Mouse (Mus musculus) CH12.LX (cell line): Measurements from ENCODE around the gene 4930556J24Rik. TPM values are rescaled to one million over a fixed set of nuclear protein-coding genes. Genes with fewer than 3 reads are reported as not detected.

Experiments
- DNase-seq: peaks from one replicate; pipeline ENCODE4 v3.0.0-alpha.2; 2013; ENCODE audit errors: extremely low read depth
- H3K27ac ChIP-seq: 2 replicates; pipeline ENCODE4 v1.5.1; 2012; ENCODE audit warnings: low read depth, mild to moderate bottlenecking, control low read depth, moderate library complexity; ENCODE audit not compliant: insufficient read depth
- H3K27me3 ChIP-seq: replicated peaks from 2 replicates; pipeline ENCODE3; 2012; ENCODE audit warnings: inconsistent platforms
- H3K36me3 ChIP-seq, 2 experiments: replicated peaks in 1 of 2; 2 replicates each; pipeline versions ENCODE3 to v1.6.1; 2012; ENCODE audit warnings: inconsistent platforms in 1 of 2, low read length in 1 of 2, mild to moderate bottlenecking in 1 of 2, mixed read lengths in 1 of 2, moderate library complexity in 1 of 2; ENCODE audit not compliant: control insufficient read depth in 1 of 2, insufficient read depth in 1 of 2
- H3K4me1 ChIP-seq, 2 experiments: 2 replicates each; pipeline ENCODE4 v1.6.1; 2012; ENCODE audit warnings: inconsistent platforms in 1 of 2, moderate library complexity in 1 of 2; ENCODE audit not compliant: insufficient read depth in 2 of 2, control insufficient read depth in 1 of 2
- H3K4me2 ChIP-seq: 2 replicates; pipeline ENCODE4 v1.6.1; 2012; ENCODE audit warnings: low read depth, mild to moderate bottlenecking, control low read depth; ENCODE audit not compliant: poor library complexity, insufficient read depth, severe bottlenecking
- H3K4me3 ChIP-seq, 3 experiments: fragments of 150-350 bp in 1 of 3; sonication (generic) in 1 of 3; replicated peaks in 1 of 3; 2 replicates each; pipeline versions ENCODE3 to v1.5.1; 2011 to 2012; ENCODE audit warnings: low read depth in 2 of 3, low read length in 2 of 3, mild to moderate bottlenecking in 2 of 3, moderate library complexity in 2 of 3, control low read depth in 1 of 3, improper control_type of control experiment in 1 of 3, inconsistent platforms in 1 of 3, mixed read lengths in 1 of 3; ENCODE audit not compliant: poor library complexity in 1 of 3
- H3K79me2 ChIP-seq: replicated peaks from 2 replicates; pipeline ENCODE4 v1.6.1; 2012; ENCODE audit warnings: mild to moderate bottlenecking, moderate library complexity; ENCODE audit not compliant: control insufficient read depth, poor library complexity, insufficient read depth, severe bottlenecking; ENCODE audit errors: extremely low read depth
- H3K9ac ChIP-seq: 2 replicates; pipeline ENCODE4 v1.6.1; 2012; ENCODE audit warnings: low read depth, mild to moderate bottlenecking, control low read depth, moderate library complexity; ENCODE audit not compliant: insufficient read depth
- H3K9me3 ChIP-seq: replicated peaks from 2 replicates; pipeline ENCODE3; 2012; ENCODE audit warnings: low read length, inconsistent platforms, mixed read lengths
- BHLHE40 ChIP-seq: IDR thresholded peaks from 2 replicates; pipeline ENCODE4 v1.6.1; 2011; ENCODE audit warnings: mild to moderate bottlenecking, low read depth, low read length, improper control_type of control experiment
- CHD1 ChIP-seq: IDR thresholded peaks from 2 replicates; pipeline ENCODE4 v1.6.1; 2012; ENCODE audit warnings: low read depth, low read length, improper control_type of control experiment, inconsistent platforms
- CHD2 ChIP-seq: IDR thresholded peaks from 2 replicates; pipeline ENCODE4 v1.6.1; 2011; ENCODE audit warnings: low read length, improper control_type of control experiment
- CTCF ChIP-seq, 2 experiments: IDR thresholded peaks in 1 of 2; conservative IDR thresholded peaks in 1 of 2; 2 replicates each; pipeline ENCODE4 v1.5.1; 2011 to 2012; ENCODE audit warnings: low read depth in 2 of 2, low read length in 2 of 2, improper control_type of control experiment in 1 of 2, inconsistent platforms in 1 of 2, mild to moderate bottlenecking in 1 of 2, moderate library complexity in 1 of 2
- E2F4 ChIP-seq: IDR thresholded peaks from 2 replicates; pipeline ENCODE4 v1.6.1; 2011; ENCODE audit warnings: low read depth, low read length, improper control_type of control experiment; ENCODE audit not compliant: insufficient replicate concordance
- ELF1 ChIP-seq: IDR thresholded peaks from 2 replicates; pipeline ENCODE4 v1.6.1; 2014; ENCODE audit warnings: low read depth, mild to moderate bottlenecking, inconsistent platforms, low read length, improper control_type of control experiment
- ETS1 ChIP-seq: conservative IDR thresholded peaks from 2 replicates; pipeline ENCODE4 v1.6.1; 2012; ENCODE audit warnings: low read depth, mild to moderate bottlenecking, inconsistent platforms, low read length, improper control_type of control experiment, moderate library complexity
- GABPA ChIP-seq: IDR thresholded peaks from 2 replicates; pipeline ENCODE4 v1.6.1; 2012; ENCODE audit warnings: low read depth, low read length, improper control_type of control experiment, inconsistent platforms; ENCODE audit not compliant: insufficient replicate concordance
- HCFC1 ChIP-seq: IDR thresholded peaks from 2 replicates; pipeline ENCODE4 v1.6.1; 2012; ENCODE audit warnings: low read depth, mild to moderate bottlenecking, inconsistent platforms, low read length, improper control_type of control experiment
- IRF4 ChIP-seq: IDR thresholded peaks from 2 replicates; pipeline ENCODE4 v1.6.1; 2014; ENCODE audit warnings: low read depth, mild to moderate bottlenecking, inconsistent platforms, low read length, improper control_type of control experiment
- JUN ChIP-seq: IDR thresholded peaks from 2 replicates; pipeline ENCODE4 v1.6.1; 2011; ENCODE audit warnings: low read depth, mild to moderate bottlenecking, low read length, improper control_type of control experiment, moderate library complexity; ENCODE audit not compliant: insufficient read depth
- JUND ChIP-seq: conservative IDR thresholded peaks from 2 replicates; pipeline ENCODE4 v1.6.1; 2011; ENCODE audit warnings: low read depth, low read length, improper control_type of control experiment
- KAT2A ChIP-seq: IDR thresholded peaks from 2 replicates; pipeline ENCODE4 v1.6.1; 2012; ENCODE audit warnings: low read length, improper control_type of control experiment, inconsistent platforms; ENCODE audit not compliant: insufficient replicate concordance
- MAFK ChIP-seq: IDR thresholded peaks from 2 replicates; pipeline ENCODE4 v1.6.1; 2011; ENCODE audit warnings: low read length, improper control_type of control experiment; ENCODE audit not compliant: insufficient replicate concordance
- MAX ChIP-seq: IDR thresholded peaks from 2 replicates; pipeline ENCODE4 v1.6.1; 2011; ENCODE audit warnings: low read length, improper control_type of control experiment
- MAZ ChIP-seq: IDR thresholded peaks from 2 replicates; pipeline ENCODE4 v1.6.1; 2012; ENCODE audit warnings: low read depth, mild to moderate bottlenecking, inconsistent platforms, low read length, improper control_type of control experiment, moderate library complexity
- MEF2A ChIP-seq: IDR thresholded peaks from 2 replicates; pipeline ENCODE4 v1.6.1; 2014; ENCODE audit warnings: low read depth, mild to moderate bottlenecking, inconsistent platforms, low read length, improper control_type of control experiment, borderline replicate concordance
- MXI1 ChIP-seq: IDR thresholded peaks from 2 replicates; pipeline ENCODE4 v1.6.1; 2011; ENCODE audit warnings: mild to moderate bottlenecking, low read depth, low read length, improper control_type of control experiment
- MYC ChIP-seq: IDR thresholded peaks from 2 replicates; pipeline ENCODE4 v1.6.1; 2011; ENCODE audit warnings: low read depth, mild to moderate bottlenecking, improper control_type of control experiment, low read length
- NELFE ChIP-seq: IDR thresholded peaks from 2 replicates; pipeline ENCODE4 v1.6.1; 2011; ENCODE audit warnings: low read depth, low read length, improper control_type of control experiment
- NRF1 ChIP-seq: IDR thresholded peaks from 2 replicates; pipeline ENCODE4 v1.6.1; 2014; ENCODE audit warnings: low read depth, mild to moderate bottlenecking, inconsistent platforms, low read length, improper control_type of control experiment, moderate library complexity
- PAX5 ChIP-seq: IDR thresholded peaks from 2 replicates; pipeline ENCODE4 v1.6.1; 2012; ENCODE audit warnings: low read length, inconsistent platforms, mixed read lengths
- POLR2A ChIP-seq: IDR thresholded peaks from 2 replicates; pipeline ENCODE4 v1.6.1; 2011; ENCODE audit warnings: low read depth, mild to moderate bottlenecking, improper control_type of control experiment, low read length
- POLR2AphosphoS2 ChIP-seq: IDR thresholded peaks from 2 replicates; pipeline ENCODE4 v1.6.1; 2011; ENCODE audit warnings: low read depth, low read length, improper control_type of control experiment
- RAD21 ChIP-seq: IDR thresholded peaks from 2 replicates; pipeline ENCODE4 v1.6.1; 2011; ENCODE audit warnings: low read depth, mild to moderate bottlenecking, low read length, improper control_type of control experiment, moderate library complexity
- SIN3A ChIP-seq: IDR thresholded peaks from 2 replicates; pipeline ENCODE4 v1.6.1; 2012; ENCODE audit warnings: low read length, improper control_type of control experiment, inconsistent platforms
- SMC3 ChIP-seq: IDR thresholded peaks from 2 replicates; pipeline ENCODE4 v1.6.1; 2011; ENCODE audit warnings: low read depth, low read length, improper control_type of control experiment
- TBP ChIP-seq: conservative IDR thresholded peaks from 2 replicates; pipeline ENCODE4 v1.6.1; 2011; ENCODE audit warnings: low read depth, low read length, improper control_type of control experiment
- TCF12 ChIP-seq: IDR thresholded peaks from 2 replicates; pipeline ENCODE4 v1.6.1; 2014; ENCODE audit warnings: low read depth, mild to moderate bottlenecking, inconsistent platforms, low read length, improper control_type of control experiment
- UBTF ChIP-seq: IDR thresholded peaks from 2 replicates; pipeline ENCODE4 v1.6.1; 2012; ENCODE audit warnings: low read depth, mild to moderate bottlenecking, inconsistent platforms, low read length, improper control_type of control experiment, moderate library complexity
- USF1 ChIP-seq: IDR thresholded peaks from 2 replicates; pipeline ENCODE4 v1.6.1; 2014; ENCODE audit warnings: low read depth, mild to moderate bottlenecking, inconsistent platforms, low read length, improper control_type of control experiment
- USF2 ChIP-seq: conservative IDR thresholded peaks from 2 replicates; pipeline ENCODE4 v1.6.1; 2011; ENCODE audit warnings: low read depth, low read length, improper control_type of control experiment
- ZC3H11A ChIP-seq: IDR thresholded peaks from 2 replicates; pipeline ENCODE4 v1.6.1; 2012; ENCODE audit warnings: low read depth, mild to moderate bottlenecking, inconsistent platforms, low read length, improper control_type of control experiment
- ZKSCAN1 ChIP-seq: IDR thresholded peaks from 2 replicates; pipeline ENCODE4 v1.6.1; 2012; ENCODE audit warnings: low read depth, inconsistent platforms, low read length, improper control_type of control experiment, borderline replicate concordance
- ZMIZ1 ChIP-seq: IDR thresholded peaks from 2 replicates; pipeline ENCODE4 v1.6.1; 2012; ENCODE audit warnings: low read depth, mild to moderate bottlenecking, inconsistent platforms, low read length, improper control_type of control experiment
- ZNF384 ChIP-seq: IDR thresholded peaks from 2 replicates; pipeline ENCODE4 v1.6.1; 2012; ENCODE audit warnings: low read depth, low read length, improper control_type of control experiment, inconsistent platforms
- dilution Hi-C: fragments of 300-500 bp; cut with MboI; formaldehyde crosslinking; loops from 2 replicates; pipeline ENCODE4 v1.14.3; 2020; ENCODE audit warnings: low sequenced_read_pairs; ENCODE audit not compliant: extremely low pct_unique_long_range_greater_than_20kb, extremely low pct_ligation_motif_present
- in situ Hi-C: fragments of 300-500 bp; cut with MboI; formaldehyde crosslinking; loops from 3 replicates; pipeline ENCODE4 v1.14.3; 2019; ENCODE audit warnings: low sequenced_read_pairs, low pct_ligation_motif_present, low pct_unique_long_range_greater_than_20kb, mixed read lengths
- polyA plus RNA-seq: library from polyadenylated mRNA; unstranded; fragments of >175 nt; gene quantifications from 2 replicates; pipeline ENCODE4 v1.2.1, GENCODE M21; 2012; ENCODE audit warnings: low read depth; ENCODE audit not compliant: insufficient read length
- total RNA-seq, 2 experiments: library from RNA; depleted of rRNA; stranded (reverse); fragments of 300-350 nt in 1 of 2; fragments of >200 nt in 1 of 2; gene quantifications; 2 replicates each; pipeline ENCODE4 v1.2.3; 2012 to 2014

The 4930556J24Rik gene
- total and polyA plus RNA-seq, 3 experiments = 0.21 to 0.70 TPM; not detected in 1

GRCm38 (mm10) chr11:3918738-3919137 is 57.8 kb downstream of the 4930556J24Rik start:
- Histone ChIP-seq H3K4me1 (peaks cover 7 to 12% of the 10 kb centered on the region in 2 experiments; a peak in 3 of 4 replicates), H3K36me3 (no peaks in the 10 kb centered on the region), H3K9ac (no peak overlapping the region), H3K9me3 (no peaks in the 10 kb centered on the region), H3K79me2 (no peaks in the 10 kb centered on the region), H3K27ac (no peak overlapping the region), H3K4me3 (no peak overlapping the region), H3K27me3 (peaks cover 30% of the 10 kb centered on the region), H3K4me2 (no peak overlapping the region)
- TF ChIP-seq CHD1 (no peak), PAX5 (no peak), IRF4 (no peak), CHD2 (no peak), MAFK (no peak), SMC3 (peak; percentile 40), MEF2A (no peak), MXI1 (no peak), USF2 (no peak), POLR2AphosphoS2 (no peak), GABPA (no peak), POLR2A (no peak), RAD21 (peak; percentile 48), JUND (no peak), TBP (no peak), JUN (no peak), MAX (peak; percentile 61; the same call in 1 of the 2 replicates), UBTF (no peak), BHLHE40 (no peak), ETS1 (no peak), USF1 (no peak), ZNF384 (no peak), SIN3A (no peak), HCFC1 (no peak), KAT2A (no peak), E2F4 (no peak), ZMIZ1 (no peak), CTCF (conservative IDR thresholded peaks at IDR 0.05 in 1 of 2, IDR thresholded peaks at IDR 0.05 in 1 of 2; ENCODE audit: low read depth in 2 of 2, low read length in 2 of 2) (peak; percentile 81 to 86), MYC (peak; percentile 95), ZKSCAN1 (no peak), NELFE (no peak), ZC3H11A (no peak), ELF1 (no peak), TCF12 (no peak), MAZ (no peak), NRF1 (no peak)
- in situ Hi-C loops = loop anchor here (5.0 to 25.0 kb wide), 2 partner anchors 36 to 381 kb away; partner anchors contain the start of gene Smtn
- DNase-seq = peak; percentile 48
- dilution Hi-C loops = no loop called here
